In genomic region chr10:48872978-48873377, GRCm38 (mm10) we compare ENCODE assay signal across 18 mouse cellular contexts.
"Had no signal": no experiment of that assay in that cellular context is flagged by ENCODE, and none has a peak within 500 bp of the region (broad histone marks: within the 10 kb centered on the region; RNA-seq: fewer than 3 reads in every experiment).

No protein-coding gene starts in this region.

- ATAC-seq: forebrain, postnatal 0 days; hindbrain, postnatal 0 days; intestine, embryonic 16.5 days; liver, embryonic 12.5 days had no signal

- DNase-seq: forebrain, postnatal 0 days; gastrocnemius, postnatal 14 days; gastrocnemius, postnatal 36 days; heart, adult 11 months; heart, adult 2 months; heart, postnatal 14 days; heart, postnatal 36 days; kidney, adult 11 months; kidney, adult 2 months; kidney, adult 9 months; kidney, postnatal 14 days; kidney, postnatal 36 days; layer of hippocampus, adult 9-11 months; layer of hippocampus, postnatal 36 days; left cerebral cortex, postnatal 4 days had no signal
